Mouse (Mus musculus) heart, adult 2 months (tissue): Measurements from ENCODE around the gene Fancf. TPM values are rescaled to one million over a fixed set of nuclear protein-coding genes. Genes with fewer than 3 reads are reported as not detected.

Experiments used
- DNase-seq, 2 experiments: peaks; one replicate each; pipeline ENCODE4 v3.0.0; 2021
- H3K27ac ChIP-seq: fragments of 200-600 bp; 2 replicates; pipeline ENCODE4 v1.8.1; 2022
- H3K27me3 ChIP-seq: fragments of 200-500 bp; 2 replicates; pipeline ENCODE4 v1.6.1; 2012; ENCODE audit warnings: mild to moderate bottlenecking, low read length, inconsistent platforms, mixed read lengths; ENCODE audit not compliant: control insufficient read depth, insufficient read depth
- H3K36me3 ChIP-seq: fragments of 200-500 bp; 2 replicates; pipeline ENCODE4 v1.6.1; 2012; ENCODE audit warnings: low read length, inconsistent platforms; ENCODE audit not compliant: control insufficient read depth, insufficient read depth
- H3K4me1 ChIP-seq: fragments of 200-500 bp; 2 replicates; pipeline ENCODE4 v1.6.1; 2011; ENCODE audit warnings: low read length; ENCODE audit not compliant: control insufficient read depth, insufficient read depth
- H3K4me3 ChIP-seq: fragments of 200-600 bp; 2 replicates; pipeline ENCODE4 v1.8.1; 2022
- H3K79me2 ChIP-seq: fragments of 200-500 bp; replicated peaks from 2 replicates; pipeline ENCODE4 v1.6.1; 2012; ENCODE audit warnings: mild to moderate bottlenecking, inconsistent platforms, low read length, moderate library complexity, mixed read lengths; ENCODE audit not compliant: control insufficient read depth, insufficient read depth
- H3K9ac ChIP-seq: fragments of 200-500 bp; 2 replicates; pipeline ENCODE4 v1.6.1; 2012; ENCODE audit warnings: low read depth, mild to moderate bottlenecking, control low read depth, inconsistent platforms, low read length, mixed read lengths
- CTCF ChIP-seq: fragments of 200-600 bp; IDR thresholded peaks from 2 replicates; pipeline ENCODE4 v1.8.1; 2022; ENCODE audit warnings: antibody characterized with exemption, mild to moderate bottlenecking, moderate library complexity
- EP300 ChIP-seq: fragments of 200-500 bp; IDR thresholded peaks from 2 replicates; pipeline ENCODE4 v1.6.1; 2011; ENCODE audit warnings: low read depth, low read length, control low read depth; ENCODE audit not compliant: insufficient read depth
- POLR2A ChIP-seq: fragments of 200-500 bp; IDR thresholded peaks from 2 replicates; pipeline ENCODE4 v1.6.1; 2011; ENCODE audit warnings: mild to moderate bottlenecking, low read depth, low read length, control low read depth; ENCODE audit not compliant: insufficient read depth
- WGBS: fragments of 180-500 bp; shearing (Covaris S2); methylation state at CpG from one replicate; pipeline ENCODE4 v1.1.7; 2018; 5-methylcytosine and 5-hydroxymethylcytosine counted together
- intact Hi-C: fragments of 180-260 bp; cut with DNase I; formaldehyde crosslinking; loops from one replicate; pipeline ENCODE4 v1.15.1; 2025
- polyA plus RNA-seq: library from polyadenylated mRNA; depleted of rRNA; stranded (reverse); fragments of >200 nt; gene quantifications from 2 replicates; pipeline ENCODE4 v1.2.3, GENCODE M21; 2012
- total RNA-seq, 2 experiments: library from RNA; stranded (reverse); gene quantifications; 2 replicates each; pipeline ENCODE4 v1.2.3; 2021

Gene Fancf
- total and polyA plus RNA-seq, 3 experiments = 1.3 to 2.7 (median 1.6) TPM

GRCm38 (mm10) chr7:51865336-51865735 lies 3.3 kb upstream of the Fancf start:
- DNase-seq = no peak
- WGBS = 63% methylated on average over 1 of the region's 1 CpGs
- Histone ChIP-seq H3K79me2 (no peaks in the 10 kb centered on the region), H3K36me3 (no peaks in the 10 kb centered on the region), H3K27me3 (no peaks in the 10 kb centered on the region), H3K4me3 (no peak overlapping the region), H3K4me1 (peaks cover 4% of the 10 kb centered on the region), H3K27ac (no peak overlapping the region), H3K9ac (no peak overlapping the region)
- intact Hi-C loops = no loop called here
- no peak for TF ChIP-seq CTCF

- H3K27me3 ChIP-seq = no peaks in the 10 kb centered on the region
- intact Hi-C loops = loop anchor here (2.0 to 5.0 kb wide), 3 partner anchors 16 to 109 kb away; no protein-coding TSS in a partner anchor
- no peak overlapping the region for H3K27ac ChIP-seq
- 52% methylated on average over 3 of the region's 3 CpGs for WGBS
- H3K9ac ChIP-seq = no peak overlapping the region
- peaks cover 4% of the 10 kb centered on the region for H3K4me1 ChIP-seq
- peak overlapping the region; percentile 82; the same call in 1 of the 2 replicates for H3K4me3 ChIP-seq
- no peak for TF ChIP-seq POLR2A
- TF ChIP-seq CTCF = no peak
- no peak for TF ChIP-seq EP300
- DNase-seq = no peak
- no peaks in the 10 kb centered on the region for H3K79me2 ChIP-seq
- H3K36me3 ChIP-seq = no peaks in the 10 kb centered on the region; the same call in 1 of the 2 replicates
Observed at GRCm38 (mm10) chr7:51862842-51863241, 775 bp upstream of the Fancf start.

- 6% methylated on average over 105 of the region's 105 CpGs for WGBS
- intact Hi-C loops = loop anchor here (2.0 to 5.0 kb wide), 3 partner anchors 17 to 111 kb away; no protein-coding TSS in a partner anchor
Observed at GRCm38 (mm10) chr7:51861250-51862096, 594 bp downstream of the Fancf start, which contains the start of gene Gas2. TSS of gene Gas2 (plus strand) at chr7:51862015.

GRCm38 (mm10) chr7:51851890-51852507 lies 10.1 kb downstream of the Fancf start:
- DNase-seq = no peak
- Histone ChIP-seq H3K9ac (no peak overlapping the region), H3K4me3 (no peak overlapping the region), H3K36me3 (no peaks in the 10 kb centered on the region), H3K27me3 (no peaks in the 10 kb centered on the region), H3K27ac (no peak overlapping the region), H3K4me1 (no peaks in the 10 kb centered on the region), H3K79me2 (no peaks in the 10 kb centered on the region)
- WGBS = 88% methylated on average over 5 of the region's 5 CpGs
- intact Hi-C loops = no loop called here
- no peak for TF ChIP-seq CTCF
- TF ChIP-seq EP300 = no peak

More at GRCm38 (mm10) chr7:51861250-51862096, 594 bp downstream of the Fancf start, which contains the start of gene Gas2:
- H3K79me2 ChIP-seq = no peaks in the 10 kb centered on the region
- peaks cover 4% of the 10 kb centered on the region for H3K4me1 ChIP-seq
- peak within 1 kb of the TSS; percentile 90 for H3K9ac ChIP-seq
- DNase-seq = peak; percentile 95
- H3K4me3 ChIP-seq = peak within 1 kb of the TSS; percentile 82
- H3K27me3 ChIP-seq = no peaks in the 10 kb centered on the region
- peak within 1 kb of the TSS; percentile 95 for H3K27ac ChIP-seq
- TF ChIP-seq CTCF (no peak), EP300 (no peak), POLR2A (no peak; the same call in 1 of the 2 replicates)
- no peaks in the 10 kb centered on the region; the same call in 1 of the 2 replicates for H3K36me3 ChIP-seq

GRCm38 (mm10) chr7:51850877-51851276 lies 11.2 kb downstream of the Fancf start:
- TF ChIP-seq CTCF = no peak
- no peak for TF ChIP-seq EP300
- no peak for TF ChIP-seq POLR2A
- Histone ChIP-seq H3K27me3 (no peaks in the 10 kb centered on the region), H3K4me3 (no peak overlapping the region), H3K9ac (no peak overlapping the region), H3K4me1 (no peaks in the 10 kb centered on the region), H3K79me2 (no peaks in the 10 kb centered on the region), H3K27ac (no peak overlapping the region), H3K36me3 (no peaks in the 10 kb centered on the region)
- 64% methylated on average over 6 of the region's 6 CpGs for WGBS
- no peak for DNase-seq
- intact Hi-C loops = no loop called here

- no peaks in the 10 kb centered on the region for H3K4me1 ChIP-seq
- H3K36me3 ChIP-seq = no peaks in the 10 kb centered on the region
- no peak overlapping the region for H3K4me3 ChIP-seq
- WGBS = 69% methylated on average over 7 of the region's 7 CpGs
- H3K27me3 ChIP-seq = no peaks in the 10 kb centered on the region
- H3K9ac ChIP-seq = no peak overlapping the region
- H3K79me2 ChIP-seq = no peaks in the 10 kb centered on the region
- no peak overlapping the region for H3K27ac ChIP-seq
- TF ChIP-seq EP300 (no peak), POLR2A (no peak), CTCF (no peak)
- DNase-seq = no peak
- intact Hi-C loops = no loop called here
Observed at GRCm38 (mm10) chr7:51840515-51840914, 21.6 kb downstream of the Fancf start.
